Mouse (Mus musculus) urinary bladder, postnatal 14 days (tissue): ENCODE results near the gene Sult2b1.

Experiments
- DNase-seq: peaks from one replicate; pipeline ENCODE4 v3.0.0; 2021; ENCODE audit warnings: low spot score

Gene Sult2b1

GRCm38 (mm10) chr7:45784524-45785372, at the start of gene Sult2b1:
Sult2b1 (minus strand) TSS chr7:45784669.
- no peak for DNase-seq

- DNase-seq: no peak
These were observed 49.5 kb upstream of the Sult2b1 start for GRCm38 (mm10) chr7:45833924-45834323.

GRCm38 (mm10) chr7:45833148-45833790, 48.8 kb upstream of the Sult2b1 start:
- no peak for DNase-seq

- DNase-seq: no peak
These were observed 48.0 kb upstream of the Sult2b1 start for GRCm38 (mm10) chr7:45832428-45832827.

- DNase-seq: no peak
These were observed 46.7 kb upstream of the Sult2b1 start for GRCm38 (mm10) chr7:45831128-45831525.

GRCm38 (mm10) chr7:45830427-45831127, 46.1 kb upstream of the Sult2b1 start, which contains the start of gene Grwd1:
Grwd1 (minus strand) TSS chr7:45830944.
- peak; percentile 81 for DNase-seq

GRCm38 (mm10) chr7:45826631-45827030, 42.2 kb upstream of the Sult2b1 start:
- no peak for DNase-seq

GRCm38 (mm10) chr7:45824598-45824997, 40.1 kb upstream of the Sult2b1 start, which contains the start of gene Kcnj14:
Kcnj14 (minus strand) TSS chr7:45824782.
- no peak for DNase-seq

- no peak for DNase-seq
These were observed 36.4 kb upstream of the Sult2b1 start for GRCm38 (mm10) chr7:45820913-45821312.

GRCm38 (mm10) chr7:45819843-45820242, 35.4 kb upstream of the Sult2b1 start:
- DNase-seq: no peak

- no peak for DNase-seq
These were observed 31.5 kb upstream of the Sult2b1 start for GRCm38 (mm10) chr7:45815984-45816351.

- DNase-seq: no peak
These were observed 31.0 kb upstream of the Sult2b1 start for GRCm38 (mm10) chr7:45815323-45815983.

- DNase-seq: no peak
These were observed 30.4 kb upstream of the Sult2b1 start for GRCm38 (mm10) chr7:45814841-45815240.

GRCm38 (mm10) chr7:45813787-45814779, 29.6 kb upstream of the Sult2b1 start, which contains the start of gene Cyth2:
Cyth2 (minus strand) TSS chr7:45814581.
- DNase-seq: peak; percentile 99

GRCm38 (mm10) chr7:45812921-45813320, 28.5 kb upstream of the Sult2b1 start:
- no peak for DNase-seq

- no peak for DNase-seq
These were observed 25.0 kb upstream of the Sult2b1 start for GRCm38 (mm10) chr7:45809276-45810075.

- no peak for DNase-seq
These were observed 24.0 kb upstream of the Sult2b1 start for GRCm38 (mm10) chr7:45808471-45808870.

- no peak for DNase-seq
These were observed 21.5 kb upstream of the Sult2b1 start for GRCm38 (mm10) chr7:45805941-45806340.

GRCm38 (mm10) chr7:45802551-45802950, 18.1 kb upstream of the Sult2b1 start:
- DNase-seq: no peak

- peak; percentile 94 for DNase-seq
These were observed 16.9 kb upstream of the Sult2b1 start for GRCm38 (mm10) chr7:45801348-45801747.
